Mouse (Mus musculus) embryonic facial prominence, embryonic 12.5 days (tissue): ENCODE results near the gene Mfsd2b. TPM values are rescaled to one million over a fixed set of nuclear protein-coding genes. Genes with fewer than 3 reads are reported as not detected.

Experiments used
- ATAC-seq: fragments of 200-750 bp; cut with Nextera tagmentation; 2 replicates; pipeline ENCODE4 v1.8.0; 2017; ENCODE audit not compliant: insufficient number of reproducible peaks, insufficient read depth, low FRiP score, low TSS enrichment
- H3K27ac ChIP-seq: fragments of 300-500 bp; sonication (generic); 2 replicates; pipeline ENCODE4 v1.5.1; 2016; ENCODE audit warnings: mild to moderate bottlenecking
- H3K27me3 ChIP-seq: fragments of 300-500 bp; sonication (generic); 2 replicates; pipeline ENCODE4 v1.6.1; 2016; ENCODE audit warnings: mild to moderate bottlenecking, moderate library complexity
- H3K36me3 ChIP-seq: fragments of 300-500 bp; sonication (generic); 2 replicates; pipeline ENCODE4 v1.6.1; 2016; ENCODE audit warnings: mild to moderate bottlenecking
- H3K4me1 ChIP-seq: fragments of 300-500 bp; sonication (generic); 2 replicates; pipeline ENCODE4 v1.6.1; 2016
- H3K4me2 ChIP-seq: fragments of 300-500 bp; sonication (generic); replicated peaks from 2 replicates; pipeline ENCODE4 v1.6.1; 2016; ENCODE audit warnings: mild to moderate bottlenecking, moderate library complexity
- H3K4me3 ChIP-seq: fragments of 300-500 bp; sonication (generic); 2 replicates; pipeline ENCODE4 v1.5.1; 2016; ENCODE audit warnings: mild to moderate bottlenecking
- H3K9ac ChIP-seq: fragments of 300-500 bp; sonication (generic); 2 replicates; pipeline ENCODE4 v1.6.1; 2016; ENCODE audit warnings: mild to moderate bottlenecking, moderate library complexity
- H3K9me3 ChIP-seq: fragments of 300-500 bp; sonication (generic); 2 replicates; pipeline ENCODE4 v1.6.1; 2016; ENCODE audit warnings: mild to moderate bottlenecking, moderate library complexity
- WGBS: fragments of 180-500 bp; shearing (Covaris S2); methylation state at CpG from one replicate; pipeline ENCODE4 v1.1.7; 2016; 5-methylcytosine and 5-hydroxymethylcytosine counted together
- polyA plus RNA-seq: library from polyadenylated mRNA; unstranded; fragments of >200 nt; fragmentation: Nextera tagmentation; extraction: Ambion mirVana; gene quantifications from 2 replicates; pipeline ENCODE4 v1.2.1, GENCODE M21; 2016

Mfsd2b gene
- polyA plus RNA-seq, 1 experiment from 2014 or later: 2.9 TPM

DNA sequence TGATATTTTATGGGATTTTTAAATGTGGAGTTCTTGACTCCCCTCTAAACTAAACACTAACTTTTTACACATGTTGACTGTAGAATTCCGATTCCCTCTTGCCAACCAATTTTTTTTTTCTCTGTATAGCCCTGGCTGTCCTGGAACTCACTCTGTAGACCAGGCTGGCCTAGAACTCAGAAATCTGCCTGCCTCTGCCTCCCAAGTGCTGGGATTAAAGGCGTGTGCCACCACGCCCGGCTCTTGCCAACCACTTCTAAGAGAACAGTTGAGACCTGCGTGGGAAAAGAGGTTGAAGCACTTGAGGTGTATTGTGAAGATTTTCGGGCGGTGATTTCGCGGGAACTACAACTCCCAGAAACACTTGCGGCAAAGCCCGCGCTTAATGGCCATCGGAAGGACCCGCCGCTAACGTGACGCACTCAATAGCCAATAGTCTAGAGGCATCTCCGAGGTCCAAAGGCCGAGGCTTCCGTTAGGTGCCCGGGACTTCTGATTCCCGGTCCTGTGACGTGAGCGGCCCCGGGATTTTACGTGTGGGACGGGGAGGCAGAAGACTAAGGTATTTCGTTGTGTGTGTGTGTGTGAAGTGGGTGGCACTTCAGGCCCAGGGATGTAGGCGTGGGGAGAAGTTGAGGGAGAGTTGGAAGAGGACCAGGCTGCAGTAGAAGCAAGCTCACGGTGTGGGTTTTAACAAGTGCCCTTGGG lies 31.1 kb downstream of the Mfsd2b start, which contains the start of gene Wdcp:
Wdcp (plus strand) TSS at position 414 of the 708 bp plus-strand sequence.
- peak within 1 kb of the TSS; percentile 62 for H3K4me3 ChIP-seq
- WGBS: under 1% methylated on average over 30 of the region's 30 CpGs
- H3K27ac ChIP-seq: peak within 1 kb of the TSS; percentile 55; the same call in 1 of the 2 replicates

DNA sequence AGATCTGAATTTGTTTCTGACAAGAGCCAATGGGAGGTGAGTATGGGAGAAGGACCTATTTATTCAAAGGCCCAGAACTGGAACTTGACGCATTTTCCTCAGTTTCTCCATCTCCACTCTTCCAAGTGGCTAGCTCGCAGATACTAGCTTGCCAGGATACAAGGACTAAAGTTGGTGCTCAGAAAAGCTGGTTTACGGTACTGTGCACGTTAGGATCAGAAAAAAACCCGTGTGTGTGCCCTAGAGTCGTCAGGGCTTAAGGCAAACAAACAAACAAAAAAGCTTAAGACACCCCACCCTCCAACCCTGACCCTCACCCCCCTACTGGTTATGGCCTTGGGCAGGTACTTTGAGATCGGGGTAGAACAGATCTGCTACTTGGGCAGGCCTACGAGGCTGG lies 31.7 kb downstream of the Mfsd2b start:
- ATAC-seq: no peak
- Histone ChIP-seq H3K9ac (no peak overlapping the region), H3K4me1 (peaks cover 15% of the 10 kb centered on the region), H3K4me3 (no peak overlapping the region; the same call in 1 of the 2 replicates), H3K27me3 (0 out of 2 replicates have a peak, but pooled peaks cover 10% of the 10 kb centered on the region), H3K27ac (no peak overlapping the region), H3K4me2 (no peak overlapping the region), H3K9me3 (no peaks in the 10 kb centered on the region), H3K36me3 (no peaks in the 10 kb centered on the region)
- 83% methylated on average over 8 of the region's 8 CpGs for WGBS

More for the DNA sequence above, 31.1 kb downstream of the Mfsd2b start, which contains the start of gene Wdcp:
- H3K4me2 ChIP-seq: peak within 1 kb of the TSS; percentile 91
- H3K4me1 ChIP-seq: peaks cover 15% of the 10 kb centered on the region
- no peaks in the 10 kb centered on the region for H3K9me3 ChIP-seq
- H3K9ac ChIP-seq: peak within 1 kb of the TSS; percentile 56
- H3K27me3 ChIP-seq: 0 out of 2 replicates have a peak, but pooled peaks cover 10% of the 10 kb centered on the region
- ATAC-seq: peak; percentile 88
- no peaks in the 10 kb centered on the region for H3K36me3 ChIP-seq

DNA sequence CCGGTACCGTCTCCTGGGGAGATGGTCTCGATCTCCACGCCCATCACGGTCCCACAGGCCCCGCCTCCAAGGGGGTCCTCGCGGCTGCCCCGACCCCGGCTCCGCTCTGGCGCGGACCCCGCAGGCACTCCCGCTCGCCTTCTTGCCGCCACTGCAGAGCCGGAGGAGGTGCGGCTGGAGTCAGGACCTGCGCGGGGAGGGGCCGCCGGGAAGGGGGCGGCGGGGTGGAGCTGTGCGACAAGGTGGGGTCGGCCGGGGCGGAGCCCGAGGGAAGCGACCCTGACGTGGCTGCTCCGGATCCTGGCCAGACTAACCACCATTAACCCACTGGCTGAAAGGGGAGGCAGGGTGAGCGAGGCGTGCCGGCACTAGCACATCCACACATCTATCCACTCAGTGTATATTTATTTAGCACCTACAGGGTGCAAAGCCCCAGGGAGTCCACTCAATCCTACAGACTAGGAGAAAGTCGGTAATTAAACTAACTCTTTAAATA lies 32.7 kb downstream of the Mfsd2b start, which contains the start of gene Fkbp1b:
Fkbp1b (minus strand) TSS at position 200 of the 496 bp plus-strand sequence.
- Histone ChIP-seq H3K4me1 (peaks cover 15% of the 10 kb centered on the region), H3K27ac (0 out of 2 replicates have a peak within 1 kb of the TSS, but pooled peaks have one; percentile 3), H3K4me2 (peak within 1 kb of the TSS; percentile 91), H3K27me3 (0 out of 2 replicates have a peak, but pooled peaks cover 10% of the 10 kb centered on the region), H3K9ac (peak within 1 kb of the TSS; percentile 66), H3K4me3 (peak within 1 kb of the TSS; percentile 82), H3K36me3 (no peaks in the 10 kb centered on the region), H3K9me3 (no peaks in the 10 kb centered on the region)
- WGBS: under 1% methylated on average over 37 of the region's 37 CpGs
- peak; percentile 53 for ATAC-seq

DNA sequence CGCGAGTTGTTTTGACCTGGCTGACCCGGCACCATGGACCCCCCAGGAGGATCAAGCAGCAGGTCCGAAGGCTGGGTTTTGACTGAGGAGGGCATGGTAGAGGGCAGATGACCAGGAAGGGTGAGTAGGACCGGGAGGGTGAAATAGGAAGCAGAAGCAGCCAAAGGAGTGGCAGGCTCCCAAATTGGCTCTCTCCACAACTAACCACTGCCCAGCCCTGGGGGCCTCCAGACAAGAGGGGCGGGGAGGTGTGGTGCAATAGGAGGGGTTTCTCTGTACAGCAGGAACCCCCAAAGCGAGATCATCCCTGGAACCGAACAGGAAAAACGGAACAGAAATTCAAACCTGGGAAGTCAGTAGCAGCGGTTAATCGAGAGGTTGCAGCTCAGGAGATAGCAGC lies 33.4 kb downstream of the Mfsd2b start:
- no peak for ATAC-seq

DNA sequence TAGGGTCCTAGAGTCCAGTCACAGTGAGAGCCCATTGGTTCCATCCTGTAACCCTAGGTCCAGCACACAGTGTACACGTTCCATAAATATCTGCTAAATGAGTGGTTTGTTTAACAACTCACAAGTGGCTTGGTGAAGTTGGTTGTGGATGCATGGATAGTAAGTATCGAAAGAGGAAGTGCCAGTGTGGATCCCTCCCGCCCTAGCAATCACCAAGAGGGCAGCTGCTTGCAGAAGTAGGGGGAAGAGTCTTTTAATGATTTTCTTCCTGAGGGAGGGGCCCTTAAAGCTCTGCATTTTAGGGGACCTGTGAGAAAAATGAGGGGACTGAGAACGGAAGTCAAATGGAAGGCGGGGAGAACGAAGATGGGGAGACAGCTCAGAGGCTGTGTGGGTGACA lies 34.1 kb downstream of the Mfsd2b start:
- no peak for ATAC-seq
- 0 out of 2 replicates have a peak, but pooled peaks cover 10% of the 10 kb centered on the region for H3K27me3 ChIP-seq
- no peaks in the 10 kb centered on the region for H3K9me3 ChIP-seq
- no peak overlapping the region for H3K9ac ChIP-seq
- WGBS: 53% methylated on average over 6 of the region's 6 CpGs
- no peak overlapping the region; the same call in 1 of the 2 replicates for H3K4me2 ChIP-seq
- H3K27ac ChIP-seq: no peak overlapping the region
- peaks cover 15% of the 10 kb centered on the region for H3K4me1 ChIP-seq
- H3K36me3 ChIP-seq: no peaks in the 10 kb centered on the region
- H3K4me3 ChIP-seq: no peak overlapping the region

More for the DNA sequence above, 33.4 kb downstream of the Mfsd2b start:
- Histone ChIP-seq H3K9me3 (no peaks in the 10 kb centered on the region), H3K27me3 (0 out of 2 replicates have a peak, but pooled peaks cover 10% of the 10 kb centered on the region), H3K36me3 (no peaks in the 10 kb centered on the region), H3K4me3 (peak overlapping the region; percentile 82), H3K27ac (no peak overlapping the region), H3K4me2 (peak overlapping the region; percentile 91), H3K4me1 (peaks cover 15% of the 10 kb centered on the region), H3K9ac (peak overlapping the region; percentile 66; the same call in 1 of the 2 replicates)
- 1% methylated on average over 11 of the region's 11 CpGs for WGBS

DNA sequence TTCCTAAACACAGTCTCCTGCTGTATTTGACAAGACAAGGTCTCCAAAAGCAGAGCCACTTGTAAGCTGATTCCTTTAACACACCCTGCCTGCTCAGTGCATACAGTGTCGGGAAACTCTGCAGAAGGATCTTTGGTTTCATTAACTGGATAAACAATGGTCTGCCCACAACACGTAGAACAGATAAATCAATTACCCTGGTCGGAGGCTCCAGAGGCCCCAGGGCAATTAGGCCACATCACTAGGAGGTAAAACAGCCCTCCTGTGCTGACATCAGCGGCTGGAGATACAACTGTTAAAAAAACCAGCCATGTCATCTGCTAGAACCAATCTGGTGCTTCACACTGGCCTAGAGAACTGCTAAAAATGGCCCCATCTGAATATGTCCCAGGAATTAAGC lies 37.2 kb downstream of the Mfsd2b start:
- no peak overlapping the region for H3K4me3 ChIP-seq
- no peaks in the 10 kb centered on the region for H3K36me3 ChIP-seq
- 40% methylated on average over 4 of the region's 4 CpGs for WGBS
- H3K9ac ChIP-seq: no peak overlapping the region
- 0 out of 2 replicates have a peak, but pooled peaks cover 10% of the 10 kb centered on the region for H3K27me3 ChIP-seq
- no peak for ATAC-seq
- H3K27ac ChIP-seq: no peak overlapping the region
- H3K4me2 ChIP-seq: no peak overlapping the region
- no peaks in the 10 kb centered on the region for H3K9me3 ChIP-seq
- H3K4me1 ChIP-seq: 0 out of 2 replicates have a peak, but pooled peaks cover 4% of the 10 kb centered on the region

DNA sequence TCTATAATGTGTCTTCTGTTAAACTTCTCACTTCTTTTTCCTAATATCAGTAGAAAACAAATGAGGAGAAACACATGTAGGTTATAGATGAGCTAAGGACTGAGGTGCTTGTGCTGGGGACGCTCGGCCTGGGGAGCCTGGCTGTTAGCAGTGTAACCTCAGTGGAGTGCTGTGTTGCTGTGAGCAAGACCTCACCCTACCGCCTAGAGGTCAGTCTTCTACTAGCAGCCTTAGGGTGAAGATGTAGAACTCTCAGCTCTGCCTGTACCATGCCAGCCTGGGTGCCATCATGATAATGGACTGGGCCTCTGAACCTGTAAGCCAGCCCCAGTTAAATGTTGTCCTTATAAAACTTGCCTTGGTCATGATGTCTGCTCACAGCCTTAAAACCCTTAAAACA lies 46.9 kb downstream of the Mfsd2b start:
- H3K9me3 ChIP-seq: no peaks in the 10 kb centered on the region
- peaks cover 61% of the 10 kb centered on the region for H3K36me3 ChIP-seq
- no peaks in the 10 kb centered on the region for H3K27me3 ChIP-seq
- no peak overlapping the region for H3K9ac ChIP-seq
- no peak for ATAC-seq
- H3K4me3 ChIP-seq: no peak overlapping the region
- no peak overlapping the region for H3K4me2 ChIP-seq
- no peaks in the 10 kb centered on the region for H3K4me1 ChIP-seq
- 80% methylated on average over 3 of the region's 3 CpGs for WGBS
- H3K27ac ChIP-seq: no peak overlapping the region

DNA sequence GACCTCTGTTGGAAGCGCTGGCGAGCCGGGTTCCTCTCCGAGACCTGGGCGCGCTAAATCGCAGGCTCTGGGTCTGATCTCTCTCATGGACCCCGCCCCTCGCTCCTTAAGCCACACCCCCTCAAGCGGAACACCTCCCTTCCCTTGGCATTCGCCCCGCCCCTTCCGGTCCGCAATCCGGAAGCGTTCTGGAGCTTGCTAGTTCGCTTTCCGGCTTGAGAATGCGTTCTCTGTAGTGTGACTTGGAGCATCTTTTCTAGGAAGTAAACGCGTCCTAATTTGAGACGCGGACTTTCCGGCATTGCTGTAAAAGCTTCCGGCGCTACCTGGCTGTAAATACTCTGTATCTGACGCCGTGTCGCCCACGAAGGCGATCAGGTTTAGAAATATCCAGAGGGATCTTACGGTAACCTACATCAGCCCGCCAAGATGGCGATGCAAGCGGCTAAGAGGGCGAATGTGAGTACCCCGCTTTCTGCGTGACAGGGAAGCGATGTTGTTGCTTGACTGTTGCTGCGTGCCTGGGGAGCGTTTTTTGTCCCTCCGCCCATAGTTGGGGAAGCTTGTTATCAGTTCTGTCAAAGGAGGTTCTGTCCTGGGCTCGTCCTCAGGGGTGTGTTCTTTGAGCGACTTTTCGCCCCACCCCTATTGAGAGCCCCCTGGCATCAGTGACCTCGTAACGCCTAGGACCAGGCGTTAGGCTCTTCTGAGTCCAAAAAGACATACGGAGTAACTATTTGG lies 56.6 kb downstream of the Mfsd2b start, which contains the start of gene Sf3b6:
Sf3b6 (plus strand) TSS at position 184 of the 741 bp plus-strand sequence.
- WGBS: under 1% methylated on average over 49 of the region's 49 CpGs
- ATAC-seq: peak; percentile 96
- Histone ChIP-seq H3K4me2 (peak within 1 kb of the TSS; percentile 87), H3K27me3 (no peaks in the 10 kb centered on the region), H3K36me3 (peaks cover 20% of the 10 kb centered on the region), H3K9ac (peak within 1 kb of the TSS; percentile 68), H3K4me1 (peaks cover 9% of the 10 kb centered on the region), H3K9me3 (no peaks in the 10 kb centered on the region), H3K4me3 (peak within 1 kb of the TSS; percentile 90), H3K27ac (peak within 1 kb of the TSS; percentile 85)

DNA sequence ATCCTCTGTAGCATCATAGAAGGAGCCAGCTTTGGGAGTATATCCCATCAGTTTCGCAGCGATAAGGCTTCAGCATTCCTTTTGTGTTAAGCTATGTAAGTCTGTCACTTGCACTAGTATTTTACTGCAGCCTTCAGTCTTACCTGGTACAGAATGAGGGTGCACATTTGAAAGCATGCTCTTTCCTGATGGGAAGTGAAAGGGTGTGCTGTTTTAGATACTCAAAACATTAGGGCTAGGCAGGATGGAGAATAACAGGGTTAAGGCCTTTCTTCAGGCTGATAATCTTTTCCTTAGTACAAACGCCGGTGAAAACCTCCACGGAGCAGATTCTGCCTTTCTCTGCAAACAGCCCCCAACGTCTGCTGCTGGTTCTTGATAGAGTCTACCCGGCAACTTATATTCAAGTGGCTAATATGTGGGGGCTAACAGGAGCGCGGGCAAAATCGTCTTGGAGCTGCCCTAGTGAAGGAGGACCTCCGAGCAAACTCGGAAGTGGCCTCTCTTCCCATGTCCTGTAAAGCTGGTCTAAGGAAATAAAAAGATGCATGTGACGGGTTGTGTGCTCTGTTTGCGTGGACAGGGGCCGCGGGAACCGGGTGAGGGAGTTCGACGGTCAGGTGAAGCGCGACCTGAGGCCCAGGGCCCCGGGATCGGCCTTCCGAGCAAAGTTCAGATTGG lies 57.3 kb downstream of the Mfsd2b start:
- H3K36me3 ChIP-seq: peaks cover 14% of the 10 kb centered on the region
- 11% methylated on average over 24 of the region's 24 CpGs for WGBS

DNA sequence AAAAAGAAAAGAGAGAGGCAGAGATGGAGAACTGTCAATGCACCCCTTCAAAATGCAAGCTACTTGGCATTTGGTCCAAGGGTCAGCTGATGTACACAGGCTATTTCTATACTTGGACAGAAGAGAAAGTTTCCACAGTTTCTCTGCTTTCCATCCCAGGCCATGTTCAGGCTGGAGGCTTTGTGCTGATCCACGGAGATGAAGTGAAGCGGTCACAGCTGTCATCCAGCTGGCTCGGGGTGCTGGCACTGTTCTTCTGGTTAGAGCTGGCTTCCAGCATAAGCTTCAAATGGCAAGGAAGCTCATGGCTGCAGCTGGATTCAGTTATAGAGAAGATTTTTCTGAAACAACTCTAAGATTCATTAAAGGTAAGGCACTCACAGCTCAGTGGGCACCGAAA lies 60.5 kb downstream of the Mfsd2b start:
- 80% methylated on average over 4 of the region's 4 CpGs for WGBS
- no peak for ATAC-seq
- Histone ChIP-seq H3K4me2 (no peak overlapping the region), H3K9me3 (no peaks in the 10 kb centered on the region), H3K4me1 (peaks cover 9% of the 10 kb centered on the region), H3K36me3 (no peaks in the 10 kb centered on the region), H3K27ac (no peak overlapping the region), H3K27me3 (no peaks in the 10 kb centered on the region), H3K4me3 (no peak overlapping the region), H3K9ac (no peak overlapping the region)

More for the DNA sequence above, 57.3 kb downstream of the Mfsd2b start:
- H3K9me3 ChIP-seq: no peaks in the 10 kb centered on the region
- no peaks in the 10 kb centered on the region for H3K27me3 ChIP-seq
- H3K9ac ChIP-seq: peak overlapping the region; percentile 66
- peak overlapping the region; percentile 90 for H3K4me3 ChIP-seq
- H3K4me2 ChIP-seq: peak overlapping the region; percentile 55
- H3K27ac ChIP-seq: peak overlapping the region; percentile 85
- peaks cover 9% of the 10 kb centered on the region for H3K4me1 ChIP-seq
- ATAC-seq: peak; percentile 68; the same call in 1 of the 2 replicates
